In the genomic region with DNA sequence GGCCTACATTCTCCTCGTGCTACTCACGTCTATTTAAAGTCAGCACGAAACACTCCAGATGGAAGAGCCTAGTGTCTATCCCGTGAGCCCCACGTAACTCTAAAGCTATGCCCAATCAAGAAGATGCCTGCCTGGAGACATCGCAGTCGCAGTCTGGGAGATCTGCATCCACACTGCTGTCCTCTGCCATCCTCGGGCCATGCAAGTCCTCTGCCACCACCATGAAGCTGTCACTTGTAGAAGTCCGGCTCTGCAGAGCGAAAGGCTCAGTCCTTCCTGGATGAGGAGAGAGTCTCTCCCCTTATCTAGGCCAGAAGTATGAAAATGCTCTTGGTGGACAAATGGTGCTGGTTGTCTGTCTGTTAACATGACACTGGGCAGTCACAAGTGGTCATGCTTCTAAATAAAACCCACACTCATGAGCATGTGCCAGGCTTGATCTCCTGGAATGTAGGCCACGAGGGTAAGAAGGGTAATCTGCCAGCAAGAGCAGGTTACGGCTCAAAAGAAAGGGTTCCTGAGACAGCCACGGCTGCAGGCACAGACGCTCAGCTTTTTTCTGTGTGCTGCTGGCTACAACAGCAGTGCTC, we compare ENCODE assay signal across 14 mouse cellular contexts. TPM values are rescaled to one million over a fixed set of nuclear protein-coding genes. Genes with fewer than 3 reads are reported as not detected.
A peak's percentile ranks its signal among the peaks of the same experiment; 100 is the strongest.
DNase-seq lines count a peak whose midpoint lies in the region; ATAC-seq and TF ChIP-seq lines count a peak whose summit lies in the region.
"Had no signal": no experiment of that assay in that cellular context is flagged by ENCODE, and none has a peak within 500 bp of the region (broad histone marks: within the 10 kb centered on the region; RNA-seq: fewer than 3 reads in every experiment).

A gene (plus strand): TSS at position 517 of the 590 bp plus-strand sequence.

- peak; percentile 69 for DNase-seq in gastrocnemius, adult 2 months
- no peak for DNase-seq in gastrocnemius, postnatal 10 days
- DNase-seq in cerebellum, adult 18-20 months, result peak; percentile 48 to 56
- DNase-seq in heart, adult 8-10 months (ENCODE audit: low spot score), result peak; percentile 63
- no peak for DNase-seq in layer of hippocampus, postnatal 14 days (ENCODE audit: low spot score in 2 of 2)
- DNase-seq in left cerebral cortex, adult 11 months (ENCODE audit: low spot score), result no peak
- no peak for DNase-seq in adrenal gland, postnatal 10 days
- DNase-seq: adrenal gland, adult 8-10 months; kidney, postnatal 25 days; lung, postnatal 36 days had no signal

- H3K4me3 ChIP-seq in gastrocnemius, adult 2 months, result peak within 1 kb of the TSS; percentile 77
- H3K4me3 ChIP-seq in limb, embryonic 15.5 days, result no peak within 1 kb of the TSS
- H3K4me3 ChIP-seq: limb, embryonic 13.5 days had no signal

- 76% methylated on average over 14 of the region's 14 CpGs for WGBS in limb, embryonic 15.5 days

- H3K27me3 ChIP-seq in limb, embryonic 15.5 days, result no peaks in the 10 kb centered on the region

- no peaks in the 10 kb centered on the region for H3K9me3 ChIP-seq in limb, embryonic 15.5 days
- H3K9me3 ChIP-seq: limb, embryonic 13.5 days had no signal

- no peak for TF ChIP-seq CTCF in gastrocnemius, adult 2 months (IDR thresholded peaks at IDR 0.05)

- H3K9ac ChIP-seq in limb, embryonic 15.5 days, result no peak within 1 kb of the TSS
- H3K9ac ChIP-seq: limb, embryonic 13.5 days had no signal

- ATAC-seq in limb, embryonic 15.5 days (ENCODE audit: insufficient number of reproducible peaks, low FRiP score, low TSS enrichment, low read depth), result no peak
- ATAC-seq: hindbrain, postnatal 0 days had no signal

- no peaks in the 10 kb centered on the region; the same call in 1 of the 2 replicates for H3K4me1 ChIP-seq in limb, embryonic 15.5 days

- intact Hi-C loops in gastrocnemius, adult 2 months (cut with DNase I), result loop anchor here (5.0 kb wide), 1 partner anchor 456 kb away; a partner anchor contains a TSS

- H3K27ac ChIP-seq in gastrocnemius, adult 2 months, result peak within 1 kb of the TSS; percentile 97
- H3K27ac ChIP-seq in limb, embryonic 15.5 days, result 0 out of 2 replicates have a peak within 1 kb of the TSS, but pooled peaks have one; percentile 17
- H3K27ac ChIP-seq: hindbrain, postnatal 0 days; limb, embryonic 13.5 days had no signal

- H3K4me2 ChIP-seq in limb, embryonic 15.5 days, result no peak within 1 kb of the TSS
- H3K4me2 ChIP-seq: limb, embryonic 13.5 days had no signal

- 0 out of 2 replicates have a peak, but pooled peaks cover 4% of the 10 kb centered on the region for H3K36me3 ChIP-seq in limb, embryonic 15.5 days

RNA-seq across cellular contexts. Expression of the gene that starts here (rescaled TPM):
- total RNA-seq in gastrocnemius, adult 2 months (2021), result under 1 TPM; 0.23 to 0.36 TPM
- under 1 TPM; 0.54 to 0.72 TPM for total RNA-seq in gastrocnemius, postnatal 10 days (2021)
- total RNA-seq in heart, adult 8-10 months (2022), result under 1 TPM; 0.19 to 0.60 (median 0.49) TPM
- 0.15 and 0.31 TPM in 2 replicates for polyA plus RNA-seq in limb, embryonic 15.5 days (2015; fragmentation: Nextera tagmentation; extraction: Ambion mirVana)
- not detected for total RNA-seq in layer of hippocampus, postnatal 14 days (2021)
- under 1 TPM in 1 of 2 experiments, not detected in 1; 0.27 TPM for total RNA-seq in adrenal gland, postnatal 10 days (2021)
- total RNA-seq: adrenal gland, adult 8-10 months; hindbrain, postnatal 0 days had no signal
- polyA plus RNA-seq: cortical plate, adult 2 months had no signal

Comparison
In these comparisons a context has a peak if more than half of its experiments do, and no peak if none do; other contexts are left out.
1. Peak in DNase-seq, H3K4me3 ChIP-seq and H3K27ac ChIP-seq in gastrocnemius, adult 2 months; RNA of the gene not detected or under 1 TPM.
2. Peak in DNase-seq in heart, adult 8-10 months; RNA of the gene not detected or under 1 TPM.
3. DNase-seq: peak in cerebellum, adult 18-20 months (2 of 2); none in gastrocnemius, postnatal 10 days (single experiment), layer of hippocampus, postnatal 14 days (0 of 2), left cerebral cortex, adult 11 months (single experiment) and adrenal gland, postnatal 10 days (single experiment).